ENCODE assay signal across 8 mouse cellular contexts in the genomic region with DNA sequence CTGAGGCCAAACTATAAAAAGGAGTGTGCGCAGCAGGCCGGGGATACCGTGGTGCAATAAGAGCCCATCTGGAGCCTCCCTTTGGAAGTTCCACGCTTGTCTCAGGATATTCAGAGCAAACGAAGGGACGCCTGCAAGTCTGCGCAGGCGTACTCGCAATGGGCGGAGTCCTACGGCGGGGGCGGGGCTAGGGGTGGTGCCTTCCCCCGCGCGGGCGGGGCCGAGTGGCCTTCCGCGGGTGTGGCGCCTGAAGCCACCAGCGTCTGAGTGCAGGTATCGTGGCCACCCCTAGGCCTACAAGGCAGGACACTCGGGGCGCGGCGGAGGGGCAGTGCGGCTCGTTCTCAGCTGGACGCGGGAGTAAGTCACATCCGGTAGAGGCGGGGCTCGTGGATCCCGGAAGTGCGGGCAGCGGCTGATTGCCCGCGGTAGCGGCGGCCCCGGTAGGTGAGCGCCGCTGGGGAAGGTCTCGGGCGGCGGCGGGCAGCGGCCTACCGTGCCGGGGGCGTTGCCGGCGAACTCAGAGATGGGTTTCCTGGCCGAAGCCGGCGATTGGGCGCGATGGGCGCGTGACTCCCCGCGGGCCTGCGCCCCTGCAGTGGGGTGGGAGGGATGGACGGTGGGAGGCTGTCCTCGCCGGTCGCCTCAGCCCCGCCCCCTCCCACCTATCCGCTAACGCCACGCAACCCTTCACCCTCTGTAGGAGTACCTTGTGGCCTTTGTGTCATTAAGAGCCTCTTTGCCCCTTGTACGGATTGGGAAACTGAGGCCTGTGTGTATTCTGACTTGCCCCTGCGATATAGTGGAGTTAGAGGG. TPM values are rescaled to one million over a fixed set of nuclear protein-coding genes. Genes with fewer than 3 reads are reported as not detected.
A peak's percentile ranks its signal among the peaks of the same experiment; 100 is the strongest.
DNase-seq lines count a peak whose midpoint lies in the region; ATAC-seq and TF ChIP-seq lines count a peak whose summit lies in the region.

TSS of gene Vps37c (plus strand) at position 199 of the 816 bp plus-strand sequence.

- H3K4me3 ChIP-seq in CH12.LX (replicated peaks in 1 of 3; ENCODE audit: low read depth in 2 of 3, low read length in 2 of 3, poor library complexity in 1 of 3): peak within 1 kb of the TSS; percentile 79 to 87 (median 81)
- peak within 1 kb of the TSS; percentile 82 for H3K4me3 ChIP-seq in forebrain, embryonic 12.5 days (replicated peaks)
- peak within 1 kb of the TSS; percentile 57 for H3K4me3 ChIP-seq in heart, postnatal 0 days (ENCODE audit: low read depth, low read length)
- peak within 1 kb of the TSS; percentile 88 for H3K4me3 ChIP-seq in liver, embryonic 16.5 days (ENCODE audit: low read depth, low read length)
- H3K4me3 ChIP-seq in neural tube, embryonic 13.5 days: peak within 1 kb of the TSS; percentile 74
- peak within 1 kb of the TSS; percentile 91 for H3K4me3 ChIP-seq in testis, adult 2 months (ENCODE audit: control insufficient read depth, low read depth, low read length)

- no peak for TF ChIP-seq EP300 in CH12.LX (IDR thresholded peaks at IDR 0.05; ENCODE audit: low read length)
- TF ChIP-seq EP300 in heart, postnatal 0 days (IDR thresholded peaks at IDR 0.05; ENCODE audit: low read depth): no peak

- peak within 1 kb of the TSS; percentile 80 for H3K4me2 ChIP-seq in CH12.LX (ENCODE audit: insufficient read depth, low read depth, poor library complexity, severe bottlenecking)
- H3K4me2 ChIP-seq in forebrain, embryonic 12.5 days: peak within 1 kb of the TSS; percentile 76
- peak within 1 kb of the TSS; percentile 70 for H3K4me2 ChIP-seq in heart, postnatal 0 days (ENCODE audit: low read depth, low read length)
- H3K4me2 ChIP-seq in liver, embryonic 16.5 days (ENCODE audit: low read depth, low read length): peak within 1 kb of the TSS; percentile 79
- H3K4me2 ChIP-seq in neural tube, embryonic 13.5 days: peak within 1 kb of the TSS; percentile 81

- peaks cover 26 to 46% of the 10 kb centered on the region in 2 experiments for H3K4me1 ChIP-seq in CH12.LX (ENCODE audit: control insufficient read depth in 1 of 2, insufficient read depth in 2 of 2)
- peaks cover 37% of the 10 kb centered on the region for H3K4me1 ChIP-seq in forebrain, embryonic 12.5 days
- H3K4me1 ChIP-seq in heart, postnatal 0 days (ENCODE audit: control insufficient read depth, insufficient read depth): peaks cover 27% of the 10 kb centered on the region
- peaks cover 48% of the 10 kb centered on the region for H3K4me1 ChIP-seq in liver, embryonic 16.5 days (ENCODE audit: control insufficient read depth, low read depth, low read length)
- peaks cover 44% of the 10 kb centered on the region for H3K4me1 ChIP-seq in neural tube, embryonic 13.5 days (replicated peaks)
- H3K4me1 ChIP-seq in testis, adult 2 months (ENCODE audit: control insufficient read depth, insufficient read depth, low read length): peaks cover 6% of the 10 kb centered on the region

- dilution Hi-C loops in CH12.LX (cut with MboI; ENCODE audit: extremely low pct_ligation_motif_present, extremely low pct_unique_long_range_greater_than_20kb, low sequenced_read_pairs): no loop called here

- H3K9ac ChIP-seq in CH12.LX (ENCODE audit: insufficient read depth, low read depth): peak within 1 kb of the TSS; percentile 73
- peak within 1 kb of the TSS; percentile 77 for H3K9ac ChIP-seq in forebrain, embryonic 12.5 days
- H3K9ac ChIP-seq in heart, postnatal 0 days (replicated peaks; ENCODE audit: low read depth, low read length): peak within 1 kb of the TSS; percentile 56
- H3K9ac ChIP-seq in liver, embryonic 16.5 days (ENCODE audit: low read depth, low read length): peak within 1 kb of the TSS; percentile 87
- peak within 1 kb of the TSS; percentile 85 for H3K9ac ChIP-seq in neural tube, embryonic 13.5 days

- no peak for TF ChIP-seq RAD21 in CH12.LX (IDR thresholded peaks at IDR 0.05; ENCODE audit: low read depth, low read length)

- in situ Hi-C loops in CH12.LX (cut with MboI; ENCODE audit: low pct_ligation_motif_present, low pct_unique_long_range_greater_than_20kb, low sequenced_read_pairs): no loop called here

- peak; percentile 63 for TF ChIP-seq POLR2A in CH12.LX (IDR thresholded peaks at IDR 0.05; ENCODE audit: low read depth, low read length)
- TF ChIP-seq POLR2A in testis, adult 2 months (IDR thresholded peaks at IDR 0.05; ENCODE audit: control insufficient read depth, low read depth, low read length): peak; percentile 58; the same call in 1 of the 2 replicates

- under 1% methylated on average over 74 of the region's 74 CpGs for WGBS in forebrain, embryonic 12.5 days
- under 1% methylated on average over 64 of the region's 74 CpGs for WGBS in heart, postnatal 0 days
- WGBS in liver, embryonic 16.5 days (ENCODE audit: insufficient replicate concordance): 0% methylated on average over 73 of the region's 74 CpGs
- WGBS in neural tube, embryonic 13.5 days: under 1% methylated on average over 72 of the region's 74 CpGs

- ATAC-seq in forebrain, embryonic 12.5 days (ENCODE audit: low FRiP score): peak; percentile 93
- ATAC-seq in heart, postnatal 0 days (ENCODE audit: insufficient read depth, low read depth): peak; percentile 88
- ATAC-seq in liver, embryonic 16.5 days (ENCODE audit: low read depth): peak; percentile 92
- peak; percentile 94 for ATAC-seq in neural tube, embryonic 13.5 days (ENCODE audit: low read depth)

- peaks cover 7% of the 10 kb centered on the region for H3K27me3 ChIP-seq in CH12.LX (replicated peaks)
- H3K27me3 ChIP-seq in forebrain, embryonic 12.5 days: no peaks in the 10 kb centered on the region
- H3K27me3 ChIP-seq in heart, postnatal 0 days (ENCODE audit: control insufficient read depth, insufficient read depth, low read length): 0 out of 2 replicates have a peak, but pooled peaks cover 3% of the 10 kb centered on the region
- H3K27me3 ChIP-seq in liver, embryonic 16.5 days (ENCODE audit: control insufficient read depth, insufficient read depth, low read depth, low read length): no peaks in the 10 kb centered on the region
- no peaks in the 10 kb centered on the region for H3K27me3 ChIP-seq in neural tube, embryonic 13.5 days
- no peaks in the 10 kb centered on the region for H3K27me3 ChIP-seq in testis, adult 2 months (ENCODE audit: control insufficient read depth, insufficient read depth, low read length)

- peak within 1 kb of the TSS; percentile 92 for H3K27ac ChIP-seq in CH12.LX (ENCODE audit: insufficient read depth, low read depth)
- H3K27ac ChIP-seq in forebrain, embryonic 12.5 days: peak within 1 kb of the TSS; percentile 95
- H3K27ac ChIP-seq in heart, postnatal 0 days (ENCODE audit: low read depth): peak within 1 kb of the TSS; percentile 87
- peak within 1 kb of the TSS; percentile 97 for H3K27ac ChIP-seq in liver, embryonic 16.5 days (ENCODE audit: low read length)
- H3K27ac ChIP-seq in neural tube, embryonic 13.5 days (replicated peaks): peak within 1 kb of the TSS; percentile 97
- peak within 1 kb of the TSS; percentile 89 for H3K27ac ChIP-seq in testis, adult 2 months (ENCODE audit: control insufficient read depth, insufficient read depth, low read depth, low read length)

- peak; percentile 78 for DNase-seq in CH12.LX (ENCODE audit: extremely low read depth)
- peak; percentile 81 for DNase-seq in c-Kit-positive CD71-positive TER-119-negative erythroid progenitor cells, embryonic 14.5 days (ENCODE audit: low read depth)
- DNase-seq in heart, postnatal 0 days (ENCODE audit: low spot score): peak; percentile 88
- peak; percentile 98 for DNase-seq in kidney, postnatal 4 days

- H3K9me3 ChIP-seq in CH12.LX (replicated peaks; ENCODE audit: low read length): no peaks in the 10 kb centered on the region
- no peaks in the 10 kb centered on the region for H3K9me3 ChIP-seq in forebrain, embryonic 12.5 days
- no peaks in the 10 kb centered on the region for H3K9me3 ChIP-seq in heart, postnatal 0 days (replicated peaks; ENCODE audit: control insufficient read depth, low read length)
- no peaks in the 10 kb centered on the region for H3K9me3 ChIP-seq in liver, embryonic 16.5 days (replicated peaks; ENCODE audit: control insufficient read depth, low read length)
- H3K9me3 ChIP-seq in neural tube, embryonic 13.5 days: no peaks in the 10 kb centered on the region

- H3K36me3 ChIP-seq in CH12.LX (replicated peaks in 1 of 2; ENCODE audit: control insufficient read depth in 1 of 2, insufficient read depth in 1 of 2, low read length in 1 of 2): peaks cover 0 to 9% of the 10 kb centered on the region in 2 experiments
- no peaks in the 10 kb centered on the region for H3K36me3 ChIP-seq in forebrain, embryonic 12.5 days (replicated peaks)
- H3K36me3 ChIP-seq in heart, postnatal 0 days (replicated peaks; ENCODE audit: control insufficient read depth, insufficient read depth, low read length): no peaks in the 10 kb centered on the region; the same call in 1 of the 2 replicates
- no peaks in the 10 kb centered on the region for H3K36me3 ChIP-seq in liver, embryonic 16.5 days (ENCODE audit: control insufficient read depth, insufficient read depth)
- no peaks in the 10 kb centered on the region for H3K36me3 ChIP-seq in neural tube, embryonic 13.5 days
- no peaks in the 10 kb centered on the region for H3K36me3 ChIP-seq in testis, adult 2 months (ENCODE audit: control insufficient read depth, insufficient read depth, low read length)

- no peak for TF ChIP-seq CTCF in CH12.LX (conservative IDR thresholded peaks at IDR 0.05 in 1 of 2, IDR thresholded peaks at IDR 0.05 in 1 of 2; ENCODE audit: low read depth in 2 of 2, low read length in 2 of 2)
- no peak for TF ChIP-seq CTCF in heart, postnatal 0 days (IDR thresholded peaks at IDR 0.05; ENCODE audit: low read depth)
- no peak for TF ChIP-seq CTCF in testis, adult 2 months (IDR thresholded peaks at IDR 0.05; ENCODE audit: control insufficient read depth, insufficient read depth, insufficient replicate concordance, low read depth, low read length)

- H3K79me2 ChIP-seq in CH12.LX (replicated peaks; ENCODE audit: control insufficient read depth, extremely low read depth, insufficient read depth, poor library complexity, severe bottlenecking): peaks cover 37% of the 10 kb centered on the region

TF ChIP-seq in CH12.LX, 34 proteins besides CTCF, POLR2A, EP300 and RAD21 (continues in another document):
- TF ChIP-seq TCF12 (IDR thresholded peaks at IDR 0.05; ENCODE audit: low read depth, low read length): peak; percentile 52
- TF ChIP-seq HCFC1 (IDR thresholded peaks at IDR 0.05; ENCODE audit: low read depth, low read length): peak; percentile 59; the same call in 1 of the 2 replicates
- peak; percentile 95 for TF ChIP-seq ELF1 (IDR thresholded peaks at IDR 0.05; ENCODE audit: low read depth, low read length)

RNA-seq across cellular contexts. Expression of gene Vps37c, which starts in this region (rescaled TPM):
- 9.5 and 10.8 TPM in 2 replicates for total RNA-seq in CH12.LX (2012; rRNA removed)
- total RNA-seq in CH12.LX (2014; rRNA removed): 4.9 and 6.2 TPM in 2 replicates
- 13.0 and 13.4 TPM in 2 replicates for polyA plus RNA-seq in CH12.LX (2012; ENCODE audit: insufficient read length, low read depth)
- 32.5 and 35.2 TPM in 2 replicates for polyA plus RNA-seq in forebrain, embryonic 12.5 days (2016; fragmentation: Nextera tagmentation; extraction: Ambion mirVana)
- total RNA-seq in heart, postnatal 0 days (2014; rRNA removed; ENCODE audit: low replicate concordance): 25.5 and 42.1 TPM in 2 replicates
- polyA plus RNA-seq in heart, postnatal 0 days (2015; fragmentation: Nextera tagmentation; extraction: Ambion mirVana): 22.2 and 23.0 TPM in 2 replicates
- polyA plus RNA-seq in liver, embryonic 16.5 days (2015; fragmentation: Nextera tagmentation; extraction: Ambion mirVana): 11.7 and 12.1 TPM in 2 replicates
- 34.2 and 37.6 TPM in 2 replicates for polyA plus RNA-seq in neural tube, embryonic 13.5 days (2015; fragmentation: Nextera tagmentation; extraction: Ambion mirVana)
- 29.0 and 33.6 TPM in 2 replicates for polyA plus RNA-seq in testis, adult 2 months (2012; rRNA removed)

Comparison
In these comparisons a context has a peak if more than half of its experiments do, and no peak if none do; other contexts are left out.
1. Peak in every context shown above with its lines: DNase-seq, ATAC-seq, H3K4me3 ChIP-seq and H3K27ac ChIP-seq.